Mouse (Mus musculus) gastrocnemius, postnatal 36 days (tissue): Measurements from ENCODE around the gene Adarb2. TPM values are rescaled to one million over a fixed set of nuclear protein-coding genes. Genes with fewer than 3 reads are reported as not detected.
"Not testable (repeated sequence)": the region's sequence is repeated elsewhere in the genome, so short reads cannot be mapped to it uniquely, and the experiment has no call there.

ENCODE experiments used
- DNase-seq, 2 experiments: peaks; one replicate each; pipeline ENCODE4 v3.0.0; 2022
- intact Hi-C: fragments of 180-260 bp; cut with DNase I; formaldehyde crosslinking; loops from one replicate; pipeline ENCODE4 v1.15.1; 2025
- total RNA-seq, 2 experiments: library from RNA; stranded (reverse); gene quantifications; 2 replicates each; pipeline ENCODE4 v1.2.3; 2021

Gene Adarb2
- total RNA-seq, 2 experiments from 2014 or later = not detected

DNA sequence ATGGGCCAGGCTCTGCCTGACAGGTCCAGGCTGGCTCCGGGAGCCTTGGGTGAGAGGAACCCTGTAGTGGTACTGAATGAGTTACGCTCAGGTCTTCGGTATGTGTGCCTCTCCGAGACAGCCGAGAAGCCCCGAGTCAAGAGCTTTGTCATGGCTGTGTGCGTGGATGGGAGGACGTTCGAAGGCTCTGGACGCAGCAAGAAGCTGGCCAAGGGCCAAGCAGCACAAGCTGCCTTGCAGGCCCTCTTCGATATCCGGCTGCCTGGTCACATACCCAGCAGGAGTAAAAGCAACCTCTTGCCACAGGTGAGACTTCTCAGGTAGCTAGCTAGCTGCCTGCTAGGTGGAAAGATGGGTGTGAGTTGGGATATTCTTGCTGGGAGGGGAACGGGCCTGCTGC is 367.6 kb downstream of the Adarb2 start:
- intact Hi-C loops = no loop called here
- DNase-seq = no peak

DNA sequence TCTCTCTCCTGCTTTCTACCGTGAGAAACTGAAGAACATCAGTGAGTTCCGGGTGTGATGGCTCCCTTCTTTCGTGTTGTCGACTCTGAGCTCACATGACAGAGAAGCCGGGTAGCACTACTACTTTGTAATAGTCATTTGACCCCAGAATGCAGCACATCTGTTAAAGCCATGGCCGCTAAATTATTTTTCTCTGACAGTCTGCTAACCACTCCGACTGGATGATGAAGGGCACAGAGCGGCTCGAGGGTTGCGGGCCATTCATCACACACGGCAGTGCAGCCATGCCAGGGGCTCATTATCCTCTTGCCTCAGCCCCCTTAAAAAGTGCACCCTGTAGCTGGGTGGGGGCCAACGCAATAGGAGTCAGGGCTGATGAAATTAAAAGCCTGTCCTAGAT is 371.2 kb downstream of the Adarb2 start:
- intact Hi-C loops = no loop called here
- no peak for DNase-seq

GRCm38 (mm10) chr13:8584257-8585005 is 381.8 kb downstream of the Adarb2 start:
- no peak for DNase-seq
- intact Hi-C loops = no loop called here

DNA sequence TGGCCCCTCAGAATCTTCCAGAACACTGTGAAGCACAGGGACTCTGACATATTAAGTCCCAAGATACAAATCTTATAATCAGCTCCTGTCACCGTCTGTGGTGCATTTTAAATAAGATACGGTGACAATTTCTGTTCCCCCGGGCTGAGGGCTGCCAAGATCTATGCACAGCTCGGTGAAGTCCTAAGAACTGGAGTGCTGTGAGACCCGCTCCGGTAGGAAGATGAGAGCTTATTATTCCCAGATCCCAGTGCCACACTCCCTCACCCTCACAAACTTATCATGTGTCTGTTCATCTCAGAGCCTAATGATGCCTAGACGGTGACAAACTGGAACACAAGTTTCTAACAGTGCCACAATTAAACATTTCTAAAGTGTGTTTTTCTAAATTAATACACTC is 384.8 kb downstream of the Adarb2 start:
- intact Hi-C loops = no loop called here
- no peak for DNase-seq

DNA sequence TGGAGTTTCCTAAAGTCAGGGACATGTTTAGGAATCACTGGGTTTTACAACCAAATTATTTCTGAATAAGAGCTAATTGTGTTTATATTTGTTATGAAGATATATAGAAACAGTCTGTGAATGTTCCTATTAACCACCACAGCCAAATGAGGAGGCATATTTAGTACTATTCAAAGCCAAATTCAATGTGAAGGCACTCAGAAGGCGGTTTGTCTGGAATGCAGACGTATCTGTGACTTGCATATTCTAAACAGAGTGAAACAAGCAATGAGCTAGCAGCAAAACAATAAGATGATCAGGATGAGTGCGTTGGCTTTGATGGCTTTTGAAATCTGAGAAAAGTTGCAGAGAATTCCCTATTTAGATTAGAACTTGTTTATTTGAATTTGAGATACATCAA is 387.8 kb downstream of the Adarb2 start:
- intact Hi-C loops = no loop called here
- no peak for DNase-seq

GRCm38 (mm10) chr13:8596977-8597646 is 394.4 kb downstream of the Adarb2 start:
- DNase-seq = no peak
- intact Hi-C loops = no loop called here

GRCm38 (mm10) chr13:8597647-8598017 is 395.0 kb downstream of the Adarb2 start:
- intact Hi-C loops = no loop called here
- no peak for DNase-seq

GRCm38 (mm10) chr13:8605645-8606044 is 403.0 kb downstream of the Adarb2 start:
- intact Hi-C loops = no loop called here
- no peak for DNase-seq

GRCm38 (mm10) chr13:8608040-8608439 is 405.4 kb downstream of the Adarb2 start:
- intact Hi-C loops = no loop called here

DNA sequence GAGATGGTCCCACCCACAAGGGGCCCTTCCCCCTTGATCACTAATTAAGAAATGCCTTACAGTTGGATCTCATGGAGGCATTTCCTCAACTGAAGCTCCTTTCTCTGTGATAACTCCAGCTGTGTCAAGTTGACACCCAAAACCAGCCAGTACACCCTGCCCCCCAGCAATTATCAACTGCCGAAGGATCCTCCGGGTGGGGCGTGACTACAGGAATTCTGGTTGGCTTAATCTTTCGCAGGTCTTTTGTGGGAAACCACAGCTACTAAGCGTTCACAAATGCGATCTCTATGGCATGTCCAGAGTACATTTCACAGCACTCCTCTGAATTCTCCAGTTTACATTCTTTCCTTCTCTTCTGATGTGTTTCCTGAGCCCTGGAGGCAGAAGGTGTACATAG is 406.3 kb downstream of the Adarb2 start:
- intact Hi-C loops = not testable (repeated sequence)

More at GRCm38 (mm10) chr13:8608040-8608439, 405.4 kb downstream of the Adarb2 start:
- no peak for DNase-seq

GRCm38 (mm10) chr13:8610956-8611355 is 408.3 kb downstream of the Adarb2 start:
- intact Hi-C loops = no loop called here
- DNase-seq = no peak

More for the DNA sequence above, 406.3 kb downstream of the Adarb2 start:
- DNase-seq = not testable (repeated sequence)

- DNase-seq = no peak
- intact Hi-C loops = no loop called here
Measured at GRCm38 (mm10) chr13:8612618-8613391, 410.1 kb downstream of the Adarb2 start.

DNA sequence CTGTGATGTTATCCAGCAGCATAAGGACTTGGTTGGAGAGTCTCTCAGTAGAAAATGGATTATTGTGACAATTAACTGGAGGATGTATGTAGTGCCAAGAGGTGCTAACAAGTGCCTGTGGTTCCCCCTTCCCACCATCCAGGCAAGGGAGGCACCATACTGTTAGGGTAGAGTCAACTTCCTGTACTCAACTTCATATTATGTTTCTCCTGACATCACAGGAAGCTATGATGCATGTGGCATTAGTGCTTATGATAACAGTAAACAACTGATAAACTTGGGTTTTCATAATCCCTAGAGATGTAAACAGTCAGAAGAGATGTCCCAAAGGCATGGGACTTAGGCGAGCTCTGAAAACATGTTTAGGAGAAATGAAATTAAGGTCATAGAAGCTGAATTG is 414.0 kb downstream of the Adarb2 start:
- intact Hi-C loops = no loop called here
- DNase-seq = no peak

DNA sequence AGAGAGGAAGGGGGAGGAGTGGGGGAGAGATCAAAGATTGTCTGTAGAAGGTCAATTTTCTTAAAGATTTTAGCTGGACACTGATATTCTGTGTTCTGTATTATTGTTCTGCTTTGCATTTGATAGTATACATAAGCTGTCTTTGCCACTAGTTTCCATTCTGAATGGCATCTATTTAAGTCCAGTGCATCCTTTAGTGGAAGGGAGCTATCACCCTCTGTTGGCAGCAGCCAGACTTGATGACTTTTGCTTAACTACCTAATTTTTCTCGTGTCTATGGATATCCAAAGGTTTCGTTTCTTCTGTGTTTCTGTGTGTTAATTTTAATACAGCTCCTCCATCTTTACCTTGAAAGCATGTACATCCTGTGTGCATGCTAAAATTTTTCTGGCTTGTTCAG is 419.6 kb downstream of the Adarb2 start:
- intact Hi-C loops = no loop called here
- no peak for DNase-seq

- intact Hi-C loops = no loop called here
Measured at GRCm38 (mm10) chr13:8629565-8629964, 426.9 kb downstream of the Adarb2 start.

GRCm38 (mm10) chr13:8631618-8632017 is 429.0 kb downstream of the Adarb2 start:
- DNase-seq = no peak
- intact Hi-C loops = no loop called here

More at GRCm38 (mm10) chr13:8629565-8629964, 426.9 kb downstream of the Adarb2 start:
- DNase-seq = no peak

- no peak for DNase-seq
- intact Hi-C loops = no loop called here
Measured at GRCm38 (mm10) chr13:8632072-8632471, 429.4 kb downstream of the Adarb2 start.

GRCm38 (mm10) chr13:8633385-8634337 is 431.0 kb downstream of the Adarb2 start:
- intact Hi-C loops = no loop called here

GRCm38 (mm10) chr13:8642084-8642483 is 439.4 kb downstream of the Adarb2 start:
- intact Hi-C loops = no loop called here

More at GRCm38 (mm10) chr13:8633385-8634337, 431.0 kb downstream of the Adarb2 start:
- DNase-seq = no peak

DNA sequence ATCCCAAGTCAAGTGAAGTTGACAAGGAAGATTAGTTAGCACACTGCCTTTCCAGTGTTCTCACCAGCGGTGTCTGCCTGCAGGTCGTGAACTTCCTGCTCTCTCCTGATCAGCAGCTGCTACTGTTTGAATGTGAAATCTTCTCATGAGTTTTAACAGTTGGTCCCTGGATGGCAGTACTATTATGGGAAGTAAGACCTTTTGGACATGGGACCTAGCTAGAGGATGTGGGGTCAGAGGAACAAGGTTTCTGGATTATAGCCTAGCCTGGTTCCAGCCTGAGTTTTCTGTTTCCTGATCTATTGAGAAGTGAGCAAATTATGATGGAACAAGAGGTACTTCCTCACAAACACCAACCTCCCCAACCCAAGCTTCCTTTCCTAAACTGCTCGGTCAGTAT is 441.3 kb downstream of the Adarb2 start:
- intact Hi-C loops = no loop called here
- no peak for DNase-seq

More at GRCm38 (mm10) chr13:8642084-8642483, 439.4 kb downstream of the Adarb2 start:
- no peak for DNase-seq
